Mouse (Mus musculus): ENCODE measurements around the gene Wdr47. TPM values are rescaled to one million over a fixed set of nuclear protein-coding genes. Genes with fewer than 3 reads are reported as not detected.

Wdr47 gene
- polyA plus RNA-seq, 1 experiment = 1.3 TPM

DNA sequence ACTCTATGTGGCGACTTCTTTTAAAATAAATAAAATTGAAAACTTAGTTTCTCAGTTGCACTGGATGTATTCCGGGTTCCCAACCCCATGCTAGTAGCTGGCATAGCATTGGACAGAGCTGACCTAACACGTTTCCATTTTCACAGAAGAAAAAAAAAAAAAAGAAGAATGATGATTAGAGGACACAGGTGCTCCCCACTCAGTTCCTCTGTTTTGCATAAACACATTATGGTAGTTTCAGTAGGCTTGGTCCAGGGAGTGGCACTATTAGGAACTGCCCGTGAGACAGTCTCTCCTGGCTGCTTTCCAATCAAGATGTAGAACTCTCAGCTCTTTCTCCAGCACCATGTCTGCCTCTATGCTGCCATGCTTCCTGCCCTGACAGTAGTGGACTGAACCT, 6.5 kb upstream of the Wdr47 start:
- Histone ChIP-seq H3K27ac (ENCODE audit: control insufficient read depth, insufficient read depth, low read depth, low read length, poor library complexity) (no peak overlapping the region), H3K4me3 (replicated peaks; ENCODE audit: control insufficient read depth, low read depth, low read length) (no peak overlapping the region), H3K4me1 (ENCODE audit: control insufficient read depth, insufficient read depth, low read length) (peaks cover 1% of the 10 kb centered on the region; the same call in 1 of the 2 replicates)
- TF ChIP-seq CTCF (IDR thresholded peaks at IDR 0.05; ENCODE audit: control insufficient read depth, insufficient read depth, low read length) (no peak), POLR2A (IDR thresholded peaks at IDR 0.05; ENCODE audit: borderline replicate concordance, control insufficient read depth, low read depth, low read length) (no peak)
- WGBS = 58% methylated on average over 4 of the region's 4 CpGs

DNA sequence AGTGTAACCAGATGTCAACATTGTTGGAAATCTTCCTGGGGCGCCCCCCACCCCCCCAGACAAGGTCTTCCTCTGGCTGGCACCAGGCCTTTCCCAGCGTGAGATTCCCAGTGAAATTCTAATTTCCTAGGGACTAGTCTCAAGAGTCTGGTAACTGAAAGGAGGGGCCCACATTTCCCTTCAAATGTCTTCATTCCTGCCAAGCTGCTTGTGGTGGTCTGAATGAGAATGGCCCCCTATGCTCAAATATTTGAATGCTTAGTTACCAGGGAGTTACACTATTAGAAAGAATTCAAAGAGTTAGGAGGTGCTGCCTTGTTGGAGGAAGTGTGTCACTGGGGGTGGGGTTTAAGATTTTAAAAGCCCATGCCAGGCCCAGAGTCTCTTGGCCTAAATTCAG, 2.6 kb upstream of the Wdr47 start:
- no peak for TF ChIP-seq POLR2A (IDR thresholded peaks at IDR 0.05; ENCODE audit: borderline replicate concordance, control insufficient read depth, low read depth, low read length)
- no peak for TF ChIP-seq CTCF (IDR thresholded peaks at IDR 0.05; ENCODE audit: control insufficient read depth, insufficient read depth, low read length)
- Histone ChIP-seq H3K27ac (ENCODE audit: control insufficient read depth, insufficient read depth, low read depth, low read length, poor library complexity) (no peak overlapping the region), H3K4me3 (replicated peaks; ENCODE audit: control insufficient read depth, low read depth, low read length) (no peak overlapping the region), H3K4me1 (ENCODE audit: control insufficient read depth, insufficient read depth, low read length) (peaks cover 1% of the 10 kb centered on the region; the same call in 1 of the 2 replicates)
- WGBS = 81% methylated on average over 2 of the region's 2 CpGs

DNA sequence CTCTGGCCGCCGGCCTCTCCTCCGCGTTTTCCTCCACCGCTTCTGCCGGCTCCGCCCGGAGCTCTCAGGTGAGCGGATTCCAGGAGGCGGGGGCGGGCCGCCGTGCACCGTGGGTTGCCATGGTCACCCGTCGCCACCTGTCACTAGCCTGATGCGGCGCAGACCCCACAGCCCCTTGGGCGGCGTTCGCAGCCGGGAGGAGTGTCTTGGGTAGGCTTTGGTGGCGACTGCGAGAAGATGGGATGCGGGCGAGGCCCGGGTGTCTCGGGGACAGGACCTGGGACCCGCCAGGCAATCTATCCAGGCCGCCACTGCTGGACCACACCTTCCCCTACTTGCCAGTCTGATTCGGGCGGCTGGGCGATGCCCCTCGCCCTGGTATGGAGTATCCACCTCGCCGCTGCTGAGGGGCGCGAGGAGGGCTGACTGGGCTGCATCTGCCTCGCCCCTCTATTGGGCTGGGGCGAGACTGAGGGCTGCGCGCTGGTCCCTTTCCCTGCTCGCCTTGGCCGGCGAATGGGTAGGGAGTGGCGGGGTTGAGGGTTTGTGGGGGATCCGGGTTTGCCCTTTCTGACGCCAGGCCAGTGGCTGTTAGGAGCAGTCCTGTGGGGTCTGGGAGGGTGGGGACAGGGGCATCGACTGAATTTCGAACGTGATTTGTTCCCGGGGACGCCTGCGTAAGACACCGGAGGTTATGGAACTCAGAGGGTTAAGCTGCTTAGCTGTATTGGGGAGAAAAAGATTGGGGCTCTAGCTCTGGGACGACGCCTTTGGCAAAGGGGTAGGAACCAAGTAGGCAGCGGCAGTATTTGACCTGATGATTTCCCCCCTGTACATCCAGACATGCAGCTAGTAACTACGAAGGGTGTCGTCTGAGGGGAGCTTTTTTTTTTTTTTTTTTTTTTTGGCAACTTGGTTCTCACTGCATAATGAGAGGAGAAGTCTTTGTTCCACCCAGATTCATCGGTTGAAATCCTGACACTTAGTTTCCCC, 747 bp downstream of the Wdr47 start:
- Histone ChIP-seq H3K4me3 (replicated peaks; ENCODE audit: control insufficient read depth, low read depth, low read length) (peak overlapping the region; percentile 93), H3K4me1 (ENCODE audit: control insufficient read depth, insufficient read depth, low read length) (no peaks in the 10 kb centered on the region), H3K27ac (ENCODE audit: control insufficient read depth, insufficient read depth, low read depth, low read length, poor library complexity) (peak overlapping the region; percentile 77)
- TF ChIP-seq POLR2A (IDR thresholded peaks at IDR 0.05; ENCODE audit: borderline replicate concordance, control insufficient read depth, low read depth, low read length) (no peak), CTCF (IDR thresholded peaks at IDR 0.05; ENCODE audit: control insufficient read depth, insufficient read depth, low read length) (no peak)
- under 1% methylated on average over 61 of the region's 61 CpGs for WGBS

DNA sequence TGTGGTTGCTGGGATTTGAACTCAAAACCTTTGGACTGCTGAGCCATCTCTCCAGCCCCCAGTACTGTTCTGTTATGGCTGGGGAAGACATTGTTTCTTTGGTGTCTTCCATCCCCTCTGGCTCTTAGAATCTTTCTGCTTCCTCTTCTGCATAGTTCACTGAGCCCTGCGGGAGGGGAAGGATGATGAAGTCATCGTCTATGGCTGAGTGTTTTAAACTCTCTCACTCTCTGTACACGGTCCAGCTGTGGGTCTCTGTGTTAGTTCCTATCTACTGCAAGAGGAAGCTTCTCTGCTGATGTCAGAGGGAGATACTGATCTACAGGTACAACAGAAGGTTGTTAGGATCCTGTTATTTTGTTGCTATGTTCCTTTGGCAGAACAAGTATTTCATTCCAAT, 17.8 kb downstream of the Wdr47 start:
- 4% methylated on average over 3 of the region's 3 CpGs for WGBS
- TF ChIP-seq POLR2A (IDR thresholded peaks at IDR 0.05; ENCODE audit: borderline replicate concordance, control insufficient read depth, low read depth, low read length) (no peak), CTCF (IDR thresholded peaks at IDR 0.05; ENCODE audit: control insufficient read depth, insufficient read depth, low read length) (no peak)
- Histone ChIP-seq H3K4me1 (ENCODE audit: control insufficient read depth, insufficient read depth, low read length) (no peaks in the 10 kb centered on the region), H3K27ac (ENCODE audit: control insufficient read depth, insufficient read depth, low read depth, low read length, poor library complexity) (no peak overlapping the region), H3K4me3 (replicated peaks; ENCODE audit: control insufficient read depth, low read depth, low read length) (no peak overlapping the region)

DNA sequence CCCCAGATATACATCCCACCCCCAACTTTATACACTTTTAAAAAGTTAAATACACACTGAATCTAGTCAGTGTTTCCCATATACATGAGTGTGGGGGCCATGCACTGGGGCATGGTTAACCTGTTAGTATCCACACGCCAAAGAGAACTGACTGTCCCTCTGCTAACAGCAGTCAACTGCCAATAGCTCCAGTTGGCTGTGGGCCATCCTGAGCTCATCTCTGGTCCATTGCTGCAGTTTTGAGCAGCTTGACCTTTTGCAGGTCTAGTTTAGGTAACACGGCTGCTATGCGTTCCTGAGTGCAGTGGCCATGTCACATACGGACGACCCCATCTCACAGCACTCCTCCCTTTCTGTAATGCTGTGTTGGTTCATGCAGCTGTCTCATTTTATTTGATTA, 43.7 kb downstream of the Wdr47 start:
- Histone ChIP-seq H3K27ac (ENCODE audit: control insufficient read depth, insufficient read depth, low read depth, low read length, poor library complexity) (no peak overlapping the region), H3K4me3 (replicated peaks; ENCODE audit: control insufficient read depth, low read depth, low read length) (no peak overlapping the region), H3K4me1 (ENCODE audit: control insufficient read depth, insufficient read depth, low read length) (no peaks in the 10 kb centered on the region; the same call in 1 of the 2 replicates)
- 83% methylated on average over 5 of the region's 5 CpGs for WGBS
- TF ChIP-seq CTCF (IDR thresholded peaks at IDR 0.05; ENCODE audit: control insufficient read depth, insufficient read depth, low read length) = no peak
- TF ChIP-seq POLR2A (IDR thresholded peaks at IDR 0.05; ENCODE audit: borderline replicate concordance, control insufficient read depth, low read depth, low read length) = no peak

DNA sequence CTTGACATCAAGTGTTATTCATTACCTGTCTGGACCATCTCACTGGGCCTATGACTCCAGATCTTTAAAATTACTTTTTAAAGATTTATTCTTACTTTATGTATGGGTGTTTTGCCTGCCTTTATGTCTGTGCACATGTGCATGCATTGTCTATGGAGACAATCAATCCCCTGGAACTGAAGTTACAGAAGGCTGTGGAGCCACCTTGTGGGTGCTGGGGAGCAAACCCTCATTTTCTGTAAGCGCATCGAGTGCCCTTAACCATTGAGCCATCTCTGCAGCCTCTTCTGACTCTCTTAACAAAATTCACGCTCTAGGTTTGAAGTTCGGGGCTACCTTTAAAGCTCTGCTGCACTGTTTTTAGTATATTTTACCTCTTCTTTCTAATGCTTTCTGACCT, 48.3 kb downstream of the Wdr47 start:
- WGBS = 69% methylated on average over 4 of the region's 4 CpGs
- H3K4me1 ChIP-seq (ENCODE audit: control insufficient read depth, insufficient read depth, low read length) = no peaks in the 10 kb centered on the region; the same call in 1 of the 2 replicates
- no peak for TF ChIP-seq POLR2A (IDR thresholded peaks at IDR 0.05; ENCODE audit: borderline replicate concordance, control insufficient read depth, low read depth, low read length)
- peak; percentile 41; the same call in 1 of the 2 replicates for TF ChIP-seq CTCF (IDR thresholded peaks at IDR 0.05; ENCODE audit: control insufficient read depth, insufficient read depth, low read length)
- H3K4me3 ChIP-seq (replicated peaks; ENCODE audit: control insufficient read depth, low read depth, low read length) = no peak overlapping the region
- no peak overlapping the region for H3K27ac ChIP-seq (ENCODE audit: control insufficient read depth, insufficient read depth, low read depth, low read length, poor library complexity)

DNA sequence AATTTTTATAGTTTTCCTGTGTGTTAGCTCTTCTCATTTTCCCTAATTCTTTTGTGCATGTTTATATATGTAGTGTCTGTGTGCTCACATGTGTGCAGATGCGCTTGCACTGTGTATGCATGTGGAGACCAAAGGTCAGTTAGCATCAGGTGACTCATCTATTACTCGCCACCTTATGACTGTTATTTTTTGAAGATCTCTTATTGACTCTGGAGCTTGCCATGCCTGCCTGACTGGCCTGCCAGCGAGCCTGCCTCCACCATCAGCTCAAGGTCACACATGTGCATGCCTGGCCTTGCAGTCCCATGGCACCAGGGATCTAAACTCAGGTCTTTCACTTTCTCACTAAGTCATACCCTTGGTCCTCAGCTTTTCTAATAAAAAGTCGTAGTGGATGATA, 49.9 kb downstream of the Wdr47 start:
- no peak for TF ChIP-seq POLR2A (IDR thresholded peaks at IDR 0.05; ENCODE audit: borderline replicate concordance, control insufficient read depth, low read depth, low read length)
- no peak for TF ChIP-seq CTCF (IDR thresholded peaks at IDR 0.05; ENCODE audit: control insufficient read depth, insufficient read depth, low read length)
- no peak overlapping the region for H3K4me3 ChIP-seq (replicated peaks; ENCODE audit: control insufficient read depth, low read depth, low read length)
- WGBS = 85% methylated on average over 4 of the region's 4 CpGs
- H3K4me1 ChIP-seq (ENCODE audit: control insufficient read depth, insufficient read depth, low read length) = no peaks in the 10 kb centered on the region
- H3K27ac ChIP-seq (ENCODE audit: control insufficient read depth, insufficient read depth, low read depth, low read length, poor library complexity) = no peak overlapping the region

DNA sequence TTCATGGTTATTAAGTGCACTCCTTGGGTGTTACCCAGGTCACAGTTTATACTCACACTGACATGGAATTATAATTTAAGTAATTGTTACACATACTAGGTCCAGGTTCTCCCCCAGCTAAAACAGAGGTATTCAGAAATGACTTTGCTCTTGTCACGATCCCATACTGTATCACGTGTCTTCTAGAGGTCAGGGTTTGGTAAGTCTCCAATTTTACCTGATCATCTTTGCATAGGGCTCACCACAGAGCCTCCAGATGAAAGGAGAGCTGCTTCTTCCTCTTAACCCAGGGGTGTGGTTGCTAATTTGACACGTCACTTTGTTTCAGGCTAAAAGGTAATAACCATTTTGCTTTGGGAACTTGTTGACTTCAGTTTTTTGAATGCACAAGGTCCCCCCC, 53.8 kb downstream of the Wdr47 start:
- 74% methylated on average over 3 of the region's 3 CpGs for WGBS
- H3K27ac ChIP-seq (ENCODE audit: control insufficient read depth, insufficient read depth, low read depth, low read length, poor library complexity) = no peak overlapping the region
- H3K4me3 ChIP-seq (replicated peaks; ENCODE audit: control insufficient read depth, low read depth, low read length) = no peak overlapping the region
- TF ChIP-seq POLR2A (IDR thresholded peaks at IDR 0.05; ENCODE audit: borderline replicate concordance, control insufficient read depth, low read depth, low read length) (no peak), CTCF (IDR thresholded peaks at IDR 0.05; ENCODE audit: control insufficient read depth, insufficient read depth, low read length) (no peak)
- H3K4me1 ChIP-seq (ENCODE audit: control insufficient read depth, insufficient read depth, low read length) = no peaks in the 10 kb centered on the region

Data from bone marrow, adult 2 months (tissue).